8 mouse cellular contexts compared by ENCODE assay signal in genomic region chr11:58959921-58960465, GRCm38 (mm10). TPM values are rescaled to one million over a fixed set of nuclear protein-coding genes. Genes with fewer than 3 reads are reported as not detected.
DNase-seq lines count a peak whose midpoint lies in the region; ATAC-seq lines count a peak whose summit lies in the region.

No protein-coding gene starts in this region.

- ATAC-seq in forebrain, embryonic 16.5 days, result peak; percentile 84
- ATAC-seq in hindbrain, embryonic 11.5 days (ENCODE audit: low FRiP score), result peak; percentile 84

- peak overlapping the region; percentile 90 for H3K4me2 ChIP-seq in forebrain, embryonic 16.5 days (ENCODE audit: low read length)
- H3K4me2 ChIP-seq in hindbrain, embryonic 11.5 days (replicated peaks; ENCODE audit: low read depth, low read length), result peak overlapping the region; percentile 46

- no peaks in the 10 kb centered on the region for H3K27me3 ChIP-seq in forebrain, embryonic 16.5 days (replicated peaks; ENCODE audit: control insufficient read depth, insufficient read depth, low read length)
- H3K27me3 ChIP-seq in hindbrain, embryonic 11.5 days (ENCODE audit: control insufficient read depth, insufficient read depth, low read length), result peaks cover 6% of the 10 kb centered on the region

- no peaks in the 10 kb centered on the region for H3K36me3 ChIP-seq in forebrain, embryonic 16.5 days (ENCODE audit: control insufficient read depth, insufficient read depth)
- no peaks in the 10 kb centered on the region for H3K36me3 ChIP-seq in hindbrain, embryonic 11.5 days (ENCODE audit: control insufficient read depth, insufficient read depth, low read length)

- H3K27ac ChIP-seq in forebrain, embryonic 16.5 days (ENCODE audit: low read length), result peak overlapping the region; percentile 77
- H3K27ac ChIP-seq in hindbrain, embryonic 11.5 days (ENCODE audit: low read depth, low read length), result peak overlapping the region; percentile 44; the same call in 1 of the 2 replicates

- peaks cover 41% of the 10 kb centered on the region for H3K4me1 ChIP-seq in forebrain, embryonic 16.5 days (replicated peaks; ENCODE audit: control insufficient read depth, insufficient read depth, low read length)
- H3K4me1 ChIP-seq in hindbrain, embryonic 11.5 days (replicated peaks; ENCODE audit: control insufficient read depth, insufficient read depth, low read length), result peaks cover 7% of the 10 kb centered on the region

- no peaks in the 10 kb centered on the region for H3K9me3 ChIP-seq in forebrain, embryonic 16.5 days (ENCODE audit: control insufficient read depth, low read length)
- no peaks in the 10 kb centered on the region for H3K9me3 ChIP-seq in hindbrain, embryonic 11.5 days (ENCODE audit: control insufficient read depth, low read length)

- H3K4me3 ChIP-seq in forebrain, embryonic 16.5 days (replicated peaks; ENCODE audit: low read length), result peak overlapping the region; percentile 57
- H3K4me3 ChIP-seq in hindbrain, embryonic 11.5 days (ENCODE audit: low read depth, low read length), result peak overlapping the region; percentile 37

- peak; percentile 90 for DNase-seq in Muller cell, postnatal 12 days (ENCODE audit: inconsistent ontology term)
- DNase-seq in cerebellum, adult 18-20 months, result peak; percentile 90 to 93
- DNase-seq in hindbrain, embryonic 11.5 days (ENCODE audit: low spot score), result peak; percentile 82
- peak; percentile 77 to 80 for DNase-seq in layer of hippocampus, postnatal 14 days (ENCODE audit: low spot score in 2 of 2)
- DNase-seq in lung, postnatal 25 days (ENCODE audit: low spot score), result peak; percentile 87
- DNase-seq in retina, embryonic 14.5 days (ENCODE audit: low spot score), result peak; percentile 83
- peak; percentile 74 for DNase-seq in thymus, postnatal 4 days

- under 1% methylated on average over 40 of the region's 40 CpGs for WGBS in forebrain, embryonic 16.5 days
- 2% methylated on average over 40 of the region's 40 CpGs for WGBS in hindbrain, embryonic 11.5 days

- peak overlapping the region; percentile 71 for H3K9ac ChIP-seq in forebrain, embryonic 16.5 days (replicated peaks; ENCODE audit: low read depth, low read length)
- peak overlapping the region; percentile 48 for H3K9ac ChIP-seq in hindbrain, embryonic 11.5 days (ENCODE audit: low read depth, low read length)

RNA-seq across cellular contexts. Expression of gene Hist3h2a, which starts 5.5 kb away (rescaled TPM):
- 150 and 152 TPM in 2 replicates for polyA plus RNA-seq in forebrain, embryonic 16.5 days (2015; fragmentation: Nextera tagmentation; extraction: Ambion mirVana)
- 71.2 and 75.2 TPM in 2 replicates for polyA plus RNA-seq in hindbrain, embryonic 11.5 days (2014; fragmentation: Nextera tagmentation; extraction: Ambion mirVana)
- 10 to 100 TPM; 59.7 to 62.5 TPM for total RNA-seq in layer of hippocampus, postnatal 14 days (2021)

RNA-seq across cellular contexts. Expression of gene Trim17, which starts 5.5 kb away (rescaled TPM):
- polyA plus RNA-seq in forebrain, embryonic 16.5 days (2015; fragmentation: Nextera tagmentation; extraction: Ambion mirVana), result 1.8 and 2.0 TPM in 2 replicates
- 0.36 and 0.73 TPM in 2 replicates for polyA plus RNA-seq in hindbrain, embryonic 11.5 days (2014; fragmentation: Nextera tagmentation; extraction: Ambion mirVana)
- total RNA-seq in layer of hippocampus, postnatal 14 days (2021), result 1 to 10 TPM; 3.8 to 4.0 TPM

RNA-seq across cellular contexts. Expression of gene Hist3h2ba, which starts 11.3 kb away (rescaled TPM):
- polyA plus RNA-seq in forebrain, embryonic 16.5 days (2015; fragmentation: Nextera tagmentation; extraction: Ambion mirVana), result 389 and 395 TPM in 2 replicates
- polyA plus RNA-seq in hindbrain, embryonic 11.5 days (2014; fragmentation: Nextera tagmentation; extraction: Ambion mirVana), result 108 and 114 TPM in 2 replicates
- total RNA-seq in layer of hippocampus, postnatal 14 days (2021), result 100 to 1,000 TPM; 117 to 123 TPM

RNA-seq across cellular contexts. Expression of gene Trim11, which starts 17.9 kb away (rescaled TPM):
- 24.7 and 26.4 TPM in 2 replicates for polyA plus RNA-seq in forebrain, embryonic 16.5 days (2015; fragmentation: Nextera tagmentation; extraction: Ambion mirVana)
- 15.7 and 18.2 TPM in 2 replicates for polyA plus RNA-seq in hindbrain, embryonic 11.5 days (2014; fragmentation: Nextera tagmentation; extraction: Ambion mirVana)
- 10 to 100 TPM; 25.5 to 27.9 TPM for total RNA-seq in layer of hippocampus, postnatal 14 days (2021)

RNA-seq across cellular contexts. Expression of gene Rnf187, which starts 21.3 kb away (rescaled TPM):
- polyA plus RNA-seq in forebrain, embryonic 16.5 days (2015; fragmentation: Nextera tagmentation; extraction: Ambion mirVana), result 423 and 435 TPM in 2 replicates
- polyA plus RNA-seq in hindbrain, embryonic 11.5 days (2014; fragmentation: Nextera tagmentation; extraction: Ambion mirVana), result 395 and 419 TPM in 2 replicates
- 100 to 1,000 TPM; 501 to 506 TPM for total RNA-seq in layer of hippocampus, postnatal 14 days (2021)

Comparison
In these comparisons a context has a peak if more than half of its experiments do, and no peak if none do; other contexts are left out.
1. Peak in every context shown above with its lines: DNase-seq, ATAC-seq, H3K4me3 ChIP-seq and H3K27ac ChIP-seq.